Mouse (Mus musculus): Measurements from ENCODE around the gene Gm1123. TPM values are rescaled to one million over a fixed set of nuclear protein-coding genes. Genes with fewer than 3 reads are reported as not detected.

The Gm1123 gene
- polyA plus RNA-seq, 1 experiment from 2014 or later, result not detected

DNA sequence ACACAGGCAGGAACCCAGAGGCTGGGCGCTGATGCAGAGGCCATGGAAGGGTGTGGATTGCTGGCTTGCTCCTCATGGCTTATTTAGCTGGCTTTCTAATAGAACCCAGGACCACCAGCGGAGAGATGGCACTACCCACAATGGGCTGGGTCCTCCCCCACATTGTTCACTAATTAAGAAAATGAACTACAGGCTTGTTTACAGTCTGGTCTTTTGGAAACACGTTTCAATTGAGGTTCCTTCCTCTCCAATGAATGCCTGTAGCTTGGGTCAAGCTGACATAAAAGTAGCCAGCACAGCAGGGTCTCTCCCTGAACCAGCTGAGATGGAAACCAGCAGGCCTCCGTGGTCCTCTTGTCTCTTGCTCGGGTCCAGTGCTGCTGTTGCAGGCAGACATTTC is 14.3 kb downstream of the Gm1123 start:
- no peaks in the 10 kb centered on the region for H3K9me3 ChIP-seq (ENCODE audit: control insufficient read depth, low read length)
- WGBS, result 61% methylated on average over 5 of the region's 5 CpGs
- DNase-seq (ENCODE audit: low spot score), result no peak
- H3K27ac ChIP-seq (ENCODE audit: low read depth, low read length), result no peak overlapping the region
- no peak overlapping the region for H3K9ac ChIP-seq (ENCODE audit: low read depth, low read length)
- no peaks in the 10 kb centered on the region for H3K4me1 ChIP-seq (replicated peaks; ENCODE audit: control insufficient read depth, insufficient read depth, low read length)
- no peak overlapping the region for H3K4me3 ChIP-seq (ENCODE audit: low read depth, low read length)
- ATAC-seq (replicated peaks; ENCODE audit: low FRiP score), result no peak
- H3K36me3 ChIP-seq (ENCODE audit: control insufficient read depth, insufficient read depth, low read length), result no peaks in the 10 kb centered on the region
- H3K4me2 ChIP-seq, result no peak overlapping the region
- H3K27me3 ChIP-seq (replicated peaks; ENCODE audit: control insufficient read depth, insufficient read depth, low read length), result no peaks in the 10 kb centered on the region

DNA sequence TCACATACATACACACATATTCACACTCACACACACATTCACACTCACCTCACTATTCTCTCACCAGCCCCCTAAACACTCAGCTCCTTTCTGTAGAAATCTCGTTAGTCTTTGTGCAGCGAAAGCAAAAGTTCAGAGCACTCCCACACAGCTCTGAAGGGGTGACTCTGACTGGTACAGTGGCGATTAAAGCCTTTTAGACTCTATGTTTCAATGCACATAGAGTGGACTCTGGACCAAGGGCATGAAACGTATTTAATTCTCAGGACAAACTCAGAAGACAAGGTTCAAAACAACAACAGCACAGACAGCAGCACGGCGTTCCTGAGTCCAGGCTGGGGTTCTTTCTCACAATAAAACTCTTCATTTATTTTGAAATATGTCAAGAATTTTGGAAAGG is 17.8 kb downstream of the Gm1123 start:
- no peak overlapping the region for H3K4me3 ChIP-seq (ENCODE audit: low read depth, low read length)
- no peak overlapping the region for H3K9ac ChIP-seq (ENCODE audit: low read depth, low read length)
- H3K27me3 ChIP-seq (replicated peaks; ENCODE audit: control insufficient read depth, insufficient read depth, low read length), result no peaks in the 10 kb centered on the region
- H3K9me3 ChIP-seq (ENCODE audit: control insufficient read depth, low read length), result no peaks in the 10 kb centered on the region
- H3K4me2 ChIP-seq, result no peak overlapping the region
- no peaks in the 10 kb centered on the region for H3K4me1 ChIP-seq (replicated peaks; ENCODE audit: control insufficient read depth, insufficient read depth, low read length)
- H3K27ac ChIP-seq (ENCODE audit: low read depth, low read length), result no peak overlapping the region
- ATAC-seq (replicated peaks; ENCODE audit: low FRiP score) (no peak), DNase-seq (ENCODE audit: low spot score) (no peak)
- no peaks in the 10 kb centered on the region for H3K36me3 ChIP-seq (ENCODE audit: control insufficient read depth, insufficient read depth, low read length)
- 81% methylated on average over 6 of the region's 6 CpGs for WGBS

DNA sequence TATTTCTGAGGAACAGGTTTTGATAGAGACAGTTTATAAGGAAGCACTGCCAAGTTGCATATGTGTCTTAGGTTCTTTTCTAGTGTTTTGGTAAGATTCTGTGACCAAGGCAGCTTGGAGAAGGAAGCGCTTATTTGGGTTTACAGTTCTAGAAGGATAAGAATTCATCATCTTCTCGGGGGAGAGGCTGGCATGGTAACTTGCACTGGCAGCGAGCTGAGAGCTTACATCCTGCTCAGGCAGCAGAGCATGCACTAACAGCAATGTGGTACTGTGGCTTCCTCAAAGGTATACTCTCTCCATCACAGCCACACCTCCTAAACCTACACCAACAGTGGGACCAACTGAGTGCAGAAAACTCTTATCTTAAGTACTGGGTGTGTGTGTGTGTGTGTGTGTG is 18.8 kb downstream of the Gm1123 start:
- no peaks in the 10 kb centered on the region for H3K9me3 ChIP-seq (ENCODE audit: control insufficient read depth, low read length)
- no peak for ATAC-seq (replicated peaks; ENCODE audit: low FRiP score)
- no peak overlapping the region for H3K4me2 ChIP-seq
- DNase-seq (ENCODE audit: low spot score), result no peak
- no peaks in the 10 kb centered on the region for H3K27me3 ChIP-seq (replicated peaks; ENCODE audit: control insufficient read depth, insufficient read depth, low read length)
- H3K9ac ChIP-seq (ENCODE audit: low read depth, low read length), result no peak overlapping the region
- H3K27ac ChIP-seq (ENCODE audit: low read depth, low read length), result no peak overlapping the region
- H3K4me3 ChIP-seq (ENCODE audit: low read depth, low read length), result no peak overlapping the region
- no peaks in the 10 kb centered on the region for H3K36me3 ChIP-seq (ENCODE audit: control insufficient read depth, insufficient read depth, low read length)
- 81% methylated on average over 3 of the region's 3 CpGs for WGBS
- H3K4me1 ChIP-seq (replicated peaks; ENCODE audit: control insufficient read depth, insufficient read depth, low read length), result no peaks in the 10 kb centered on the region

DNA sequence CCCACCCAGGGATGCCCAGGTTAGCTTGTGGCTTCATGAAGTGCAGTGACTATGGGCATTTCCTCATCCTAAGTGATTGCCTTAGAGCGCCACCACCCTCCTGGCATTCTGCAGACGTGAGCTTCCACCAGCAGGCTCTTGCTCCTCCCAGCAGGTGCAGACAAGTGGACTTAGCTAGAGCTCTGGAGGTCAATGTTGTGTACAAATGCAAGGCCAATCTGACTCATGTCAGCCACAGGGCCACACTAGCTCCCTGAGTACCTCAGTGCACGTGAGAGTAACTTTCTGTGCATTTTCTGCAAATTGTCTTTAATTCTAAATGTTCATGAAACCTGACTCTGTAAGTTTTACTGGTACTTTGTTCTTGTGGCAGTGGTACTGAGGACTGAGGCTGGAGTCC is 19.2 kb downstream of the Gm1123 start:
- H3K27me3 ChIP-seq (replicated peaks; ENCODE audit: control insufficient read depth, insufficient read depth, low read length), result no peaks in the 10 kb centered on the region
- H3K4me1 ChIP-seq (replicated peaks; ENCODE audit: control insufficient read depth, insufficient read depth, low read length), result no peaks in the 10 kb centered on the region
- H3K4me2 ChIP-seq, result no peak overlapping the region
- DNase-seq (ENCODE audit: low spot score), result no peak
- no peaks in the 10 kb centered on the region for H3K36me3 ChIP-seq (ENCODE audit: control insufficient read depth, insufficient read depth, low read length)
- no peak overlapping the region for H3K4me3 ChIP-seq (ENCODE audit: low read depth, low read length)
- ATAC-seq (replicated peaks; ENCODE audit: low FRiP score), result no peak
- H3K9ac ChIP-seq (ENCODE audit: low read depth, low read length), result no peak overlapping the region
- no peaks in the 10 kb centered on the region for H3K9me3 ChIP-seq (ENCODE audit: control insufficient read depth, low read length)
- no peak overlapping the region for H3K27ac ChIP-seq (ENCODE audit: low read depth, low read length)
- 60% methylated on average over 3 of the region's 3 CpGs for WGBS

DNA sequence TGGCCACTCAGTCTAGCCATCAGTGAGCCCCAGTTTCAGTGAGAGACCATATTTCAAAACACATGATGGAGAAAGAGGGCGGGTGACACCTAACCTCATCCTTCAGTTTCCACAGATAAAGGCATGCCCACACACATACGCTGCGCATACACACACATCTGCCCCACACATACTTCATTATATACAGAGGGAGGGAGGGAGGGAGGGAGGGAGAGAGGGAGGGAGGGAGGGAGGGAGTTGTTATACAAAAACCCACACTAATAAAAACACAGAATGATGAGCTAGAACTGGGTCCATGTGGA is 25.7 kb downstream of the Gm1123 start:
- Histone ChIP-seq H3K27me3 (replicated peaks; ENCODE audit: control insufficient read depth, insufficient read depth, low read length) (no peaks in the 10 kb centered on the region), H3K4me2 (no peak overlapping the region), H3K27ac (ENCODE audit: low read depth, low read length) (no peak overlapping the region), H3K36me3 (ENCODE audit: control insufficient read depth, insufficient read depth, low read length) (no peaks in the 10 kb centered on the region), H3K4me1 (replicated peaks; ENCODE audit: control insufficient read depth, insufficient read depth, low read length) (no peaks in the 10 kb centered on the region), H3K9me3 (ENCODE audit: control insufficient read depth, low read length) (no peaks in the 10 kb centered on the region), H3K4me3 (ENCODE audit: low read depth, low read length) (no peak overlapping the region), H3K9ac (ENCODE audit: low read depth, low read length) (no peak overlapping the region)
- WGBS, result 91% methylated on average over 3 of the region's 3 CpGs
- DNase-seq (ENCODE audit: low spot score) (no peak), ATAC-seq (replicated peaks; ENCODE audit: low FRiP score) (no peak)

DNA sequence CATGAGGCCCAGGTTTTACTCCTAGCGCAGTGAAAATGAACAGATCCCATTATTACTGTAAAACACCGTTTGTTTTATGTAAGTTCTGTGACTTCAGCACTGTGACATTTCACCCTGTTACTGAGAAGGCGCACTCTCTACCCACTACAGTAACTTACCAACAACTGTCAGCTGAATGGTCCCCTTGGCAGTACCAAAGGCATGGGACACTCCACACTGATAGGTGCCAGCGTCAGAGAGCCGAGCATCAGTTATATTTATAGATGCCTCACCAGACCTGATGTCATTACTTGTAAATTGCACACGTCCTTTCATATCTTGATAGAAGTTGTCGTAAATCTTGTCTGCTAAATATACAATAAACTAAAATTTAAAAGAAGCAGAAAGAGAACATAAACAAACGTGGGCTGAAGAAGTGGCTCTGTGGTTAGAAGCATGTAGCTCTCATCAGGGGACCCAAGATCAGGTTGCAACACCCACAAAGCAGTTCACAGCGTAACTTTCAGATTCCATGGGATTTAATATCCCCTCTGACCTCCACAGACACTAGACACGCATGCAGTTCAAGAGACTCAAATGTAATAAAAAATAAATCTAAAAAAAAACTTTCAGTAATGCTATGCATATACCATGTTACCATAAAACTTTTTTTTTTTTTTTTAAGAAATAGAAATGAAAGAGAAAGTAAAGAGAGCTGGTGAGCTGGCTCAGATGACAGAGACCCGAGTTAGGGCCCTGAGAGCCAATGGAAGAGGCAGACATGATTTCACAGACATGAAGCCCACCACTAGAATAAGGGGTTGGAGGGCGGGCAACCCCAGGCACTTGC is 26.2 kb downstream of the Gm1123 start:
- no peaks in the 10 kb centered on the region for H3K9me3 ChIP-seq (ENCODE audit: control insufficient read depth, low read length)
- ATAC-seq (replicated peaks; ENCODE audit: low FRiP score), result no peak
- WGBS, result 83% methylated on average over 12 of the region's 12 CpGs
- H3K27ac ChIP-seq (ENCODE audit: low read depth, low read length), result no peak overlapping the region
- H3K9ac ChIP-seq (ENCODE audit: low read depth, low read length), result no peak overlapping the region
- no peaks in the 10 kb centered on the region for H3K36me3 ChIP-seq (ENCODE audit: control insufficient read depth, insufficient read depth, low read length)
- no peak for DNase-seq (ENCODE audit: low spot score)
- no peak overlapping the region for H3K4me2 ChIP-seq
- no peak overlapping the region for H3K4me3 ChIP-seq (ENCODE audit: low read depth, low read length)
- H3K4me1 ChIP-seq (replicated peaks; ENCODE audit: control insufficient read depth, insufficient read depth, low read length), result no peaks in the 10 kb centered on the region
- no peaks in the 10 kb centered on the region for H3K27me3 ChIP-seq (replicated peaks; ENCODE audit: control insufficient read depth, insufficient read depth, low read length)

DNA sequence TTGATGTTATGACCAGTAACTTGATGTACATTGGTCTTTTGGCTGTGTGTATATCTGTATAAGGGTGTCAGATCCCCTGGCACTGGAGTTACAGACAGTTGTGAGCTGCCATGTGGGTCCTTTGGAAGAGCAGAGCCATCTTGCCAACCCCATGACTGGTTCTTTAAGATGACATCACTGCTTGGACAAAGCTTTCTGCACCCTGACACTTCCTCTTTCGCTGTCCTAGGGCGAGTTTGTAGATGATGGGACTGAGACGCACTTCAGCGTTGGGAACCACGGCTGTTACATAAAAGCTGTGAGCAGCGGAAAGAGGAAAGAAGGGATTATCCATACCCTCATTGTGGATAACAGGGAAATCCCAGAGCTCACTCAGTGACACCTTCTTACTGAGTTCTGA is 34.2 kb downstream of the Gm1123 start:
- Histone ChIP-seq H3K4me3 (ENCODE audit: low read depth, low read length) (no peak overlapping the region), H3K9ac (ENCODE audit: low read depth, low read length) (no peak overlapping the region), H3K4me1 (replicated peaks; ENCODE audit: control insufficient read depth, insufficient read depth, low read length) (no peaks in the 10 kb centered on the region), H3K27ac (ENCODE audit: low read depth, low read length) (no peak overlapping the region), H3K9me3 (ENCODE audit: control insufficient read depth, low read length) (no peaks in the 10 kb centered on the region), H3K27me3 (replicated peaks; ENCODE audit: control insufficient read depth, insufficient read depth, low read length) (no peaks in the 10 kb centered on the region), H3K4me2 (no peak overlapping the region), H3K36me3 (ENCODE audit: control insufficient read depth, insufficient read depth, low read length) (peaks cover 4% of the 10 kb centered on the region; the same call in 1 of the 2 replicates)
- WGBS, result 86% methylated on average over 6 of the region's 6 CpGs
- DNase-seq (ENCODE audit: low spot score), result no peak
- no peak for ATAC-seq (replicated peaks; ENCODE audit: low FRiP score)

DNA sequence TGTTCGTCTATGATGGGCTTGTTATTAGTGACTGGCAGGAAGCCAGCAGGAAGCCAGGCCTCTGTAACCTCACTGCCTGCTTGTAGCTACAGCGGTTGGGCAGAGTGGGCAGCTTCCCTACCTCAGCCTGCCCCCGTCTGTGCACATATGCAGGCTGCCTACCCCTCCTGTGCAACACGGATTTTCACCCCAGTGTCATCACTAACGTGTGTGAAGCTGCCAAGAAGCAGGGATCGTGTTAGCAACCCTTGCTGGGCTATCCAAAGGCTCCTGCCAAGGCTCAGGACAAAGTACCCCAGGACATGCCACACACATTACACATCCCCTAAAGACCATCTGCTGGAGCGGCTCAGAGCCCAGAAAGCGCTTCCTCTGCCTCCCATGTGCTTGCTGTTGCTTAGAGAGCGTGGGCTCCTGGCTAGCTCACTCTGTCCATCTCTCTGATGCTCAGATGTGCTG is 35.6 kb downstream of the Gm1123 start:
- Histone ChIP-seq H3K9me3 (ENCODE audit: control insufficient read depth, low read length) (no peaks in the 10 kb centered on the region), H3K27me3 (replicated peaks; ENCODE audit: control insufficient read depth, insufficient read depth, low read length) (no peaks in the 10 kb centered on the region), H3K27ac (ENCODE audit: low read depth, low read length) (no peak overlapping the region), H3K36me3 (ENCODE audit: control insufficient read depth, insufficient read depth, low read length) (peaks cover 4% of the 10 kb centered on the region; the same call in 1 of the 2 replicates), H3K4me2 (no peak overlapping the region), H3K4me1 (replicated peaks; ENCODE audit: control insufficient read depth, insufficient read depth, low read length) (no peaks in the 10 kb centered on the region), H3K9ac (ENCODE audit: low read depth, low read length) (no peak overlapping the region), H3K4me3 (ENCODE audit: low read depth, low read length) (no peak overlapping the region)
- 73% methylated on average over 9 of the region's 9 CpGs for WGBS
- ATAC-seq (replicated peaks; ENCODE audit: low FRiP score) (no peak), DNase-seq (ENCODE audit: low spot score) (no peak)

DNA sequence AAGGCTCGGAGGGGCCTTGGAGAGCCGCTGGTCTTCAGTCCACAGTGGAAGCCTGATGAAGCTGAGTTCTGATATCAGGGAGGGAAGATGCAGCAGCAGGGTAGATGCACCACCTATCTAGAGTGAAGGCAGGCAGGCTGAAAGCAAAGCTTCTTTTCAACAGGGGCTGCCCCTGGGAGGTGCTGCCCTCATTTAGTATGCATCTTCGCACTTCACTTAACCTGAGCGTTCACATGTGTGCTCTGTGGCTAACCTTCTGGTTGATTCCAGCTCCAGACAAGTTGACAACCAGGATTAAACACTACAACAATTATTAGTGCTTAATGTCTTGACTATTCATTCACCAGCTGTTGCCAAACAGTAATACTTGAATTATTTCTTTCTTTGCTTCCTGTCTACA is 41.4 kb downstream of the Gm1123 start:
- no peak for DNase-seq (ENCODE audit: low spot score)
- Histone ChIP-seq H3K27ac (ENCODE audit: low read depth, low read length) (no peak overlapping the region), H3K9ac (ENCODE audit: low read depth, low read length) (no peak overlapping the region), H3K36me3 (ENCODE audit: control insufficient read depth, insufficient read depth, low read length) (no peaks in the 10 kb centered on the region), H3K4me3 (ENCODE audit: low read depth, low read length) (no peak overlapping the region), H3K4me1 (replicated peaks; ENCODE audit: control insufficient read depth, insufficient read depth, low read length) (no peaks in the 10 kb centered on the region), H3K4me2 (no peak overlapping the region), H3K9me3 (ENCODE audit: control insufficient read depth, low read length) (no peaks in the 10 kb centered on the region), H3K27me3 (replicated peaks; ENCODE audit: control insufficient read depth, insufficient read depth, low read length) (no peaks in the 10 kb centered on the region)
- 97% methylated on average over 4 of the region's 4 CpGs for WGBS
- ATAC-seq (replicated peaks; ENCODE audit: low FRiP score), result no peak

Measured in liver, embryonic 11.5 days (tissue).